Mouse (Mus musculus) embryonic fibroblast, embryonic 13.5 days (primary cell): ENCODE data around the gene Fgf11.

Experiments used
- CTCF ChIP-seq: IDR thresholded peaks from 2 replicates; pipeline ENCODE4 v1.5.1; 2011; ENCODE audit warnings: mild to moderate bottlenecking, control low read depth, low read length, moderate library complexity, borderline replicate concordance; ENCODE audit not compliant: insufficient read depth
- POLR2A ChIP-seq: IDR thresholded peaks from 2 replicates; pipeline ENCODE4 v1.6.1; 2011; ENCODE audit warnings: low read depth, mild to moderate bottlenecking, control low read depth, low read length, moderate library complexity

DNA sequence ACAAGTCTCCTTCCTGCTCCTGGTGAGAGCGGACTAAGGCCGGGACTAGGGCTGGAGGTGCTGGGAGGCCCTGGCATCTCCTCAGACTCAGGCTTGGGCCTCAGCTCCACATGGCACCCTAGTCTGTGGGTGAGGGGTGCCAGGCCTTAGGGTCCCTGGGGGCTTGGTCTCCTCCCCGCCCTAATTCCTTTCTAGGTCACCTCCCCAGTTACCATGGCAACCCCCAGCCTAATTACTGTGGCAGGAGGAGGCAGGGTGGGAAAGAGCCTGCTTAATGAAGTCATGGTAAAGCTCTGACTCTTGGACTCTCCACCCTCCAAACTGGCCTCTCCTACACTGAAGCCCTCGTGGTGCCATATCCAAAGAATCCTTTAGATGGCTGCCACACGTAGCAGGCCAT, 27.2 kb upstream of the Fgf11 start:
- TF ChIP-seq POLR2A (no peak), CTCF (no peak)
